7 mouse cellular contexts compared by ENCODE assay signal in genomic region chr11:46052105-46052659, GRCm38 (mm10). TPM values are rescaled to one million over a fixed set of nuclear protein-coding genes. Genes with fewer than 3 reads are reported as not detected.
DNase-seq lines count a peak whose midpoint lies in the region; ATAC-seq and TF ChIP-seq lines count a peak whose summit lies in the region.
"Not testable (repeated sequence)": the region's sequence is repeated elsewhere in the genome, so short reads cannot be mapped to it uniquely, and the experiment has no call there.

Gene Gm12166, minus strand, starts transcription at chr11:46052321.

- H3K4me1 ChIP-seq in forebrain, embryonic 14.5 days (ENCODE audit: control insufficient read depth, insufficient read depth, low read length); small intestine, adult 2 months (ENCODE audit: control insufficient read depth, insufficient read depth, insufficient read length, low read length): not testable (repeated sequence)

- not testable (repeated sequence) for H3K9ac ChIP-seq in forebrain, embryonic 14.5 days (ENCODE audit: low read length)

- ATAC-seq in forebrain, embryonic 14.5 days = not testable (repeated sequence)

- not testable (repeated sequence) for H3K27ac ChIP-seq in forebrain, embryonic 14.5 days (ENCODE audit: low read depth, low read length); small intestine, adult 2 months (ENCODE audit: insufficient read depth, low read depth, low read length)

- H3K4me2 ChIP-seq in forebrain, embryonic 14.5 days (ENCODE audit: low read length) = not testable (repeated sequence)

- H3K4me3 ChIP-seq in forebrain, embryonic 14.5 days (ENCODE audit: low read depth, low read length); small intestine, adult 2 months (ENCODE audit: low read depth, low read length): not testable (repeated sequence)

- not testable (repeated sequence) for H3K9me3 ChIP-seq in forebrain, embryonic 14.5 days (replicated peaks; ENCODE audit: control insufficient read depth, low read length)

- H3K27me3 ChIP-seq in forebrain, embryonic 14.5 days (replicated peaks; ENCODE audit: control insufficient read depth, insufficient read depth, low read length); small intestine, adult 2 months (ENCODE audit: control insufficient read depth, insufficient read depth, low read length): not testable (repeated sequence)

- TF ChIP-seq POLR2A in small intestine, adult 2 months (IDR thresholded peaks at IDR 0.05; ENCODE audit: low read depth, low read length) = not testable (repeated sequence)

- peak; percentile 65 for DNase-seq in NIH3T3 (ENCODE audit: low read depth)
- peak; percentile 48 for DNase-seq in cerebellum, adult 11-12 months
- DNase-seq in forebrain, embryonic 14.5 days (ENCODE audit: low spot score) = peak; percentile 33
- peak; percentile 81 to 87 for DNase-seq in heart, postnatal 14 days
- DNase-seq in kidney, postnatal 4 days = peak; percentile 71 to 78
- peak; percentile 80 for DNase-seq in lung, postnatal 25 days (ENCODE audit: low spot score)

- H3K36me3 ChIP-seq in forebrain, embryonic 14.5 days (ENCODE audit: control insufficient read depth, insufficient read depth, low read length); small intestine, adult 2 months (ENCODE audit: control insufficient read depth, insufficient read depth, low read length): not testable (repeated sequence)

- WGBS in forebrain, embryonic 14.5 days = 33% methylated on average over 19 of the region's 19 CpGs
- WGBS in small intestine, adult 2 months = 36% methylated on average over 19 of the region's 19 CpGs

- peak; percentile 42; the same call in 1 of the 2 replicates for TF ChIP-seq CTCF in small intestine, adult 2 months (IDR thresholded peaks at IDR 0.05; ENCODE audit: extremely low read depth, insufficient read length, insufficient replicate concordance, low read depth, low read length)

- intact Hi-C loops in heart, postnatal 14 days (cut with DNase I) = loop anchor here (1.0 kb wide), 2 partner anchors 76 to 163 kb away; no protein-coding TSS in a partner anchor

RNA-seq across cellular contexts. Expression of gene Gm12166, which starts in this region (rescaled TPM):
- 4.7 and 6.3 TPM in 2 replicates for polyA plus RNA-seq in forebrain, embryonic 14.5 days (2014; fragmentation: Nextera tagmentation; extraction: Ambion mirVana)
- 1 to 10 TPM; 2.3 to 3.1 TPM for total RNA-seq in heart, postnatal 14 days (2021)
- polyA plus RNA-seq in small intestine, adult 2 months (2012; rRNA removed) = 12.6 and 25.3 TPM in 2 replicates

Comparison
In these comparisons a context has a peak if more than half of its experiments do, and no peak if none do; other contexts are left out.
1. DNase-seq: peak in every context shown above with its lines; median percentile 84 in heart, postnatal 14 days; 80 in lung, postnatal 25 days; 74 in kidney, postnatal 4 days; 65 in NIH3T3; 48 in cerebellum, adult 11-12 months; 33 in forebrain, embryonic 14.5 days.